Mouse (Mus musculus) embryonic facial prominence, embryonic 11.5 days (tissue): Measurements from ENCODE around the gene Zfp51. TPM values are rescaled to one million over a fixed set of nuclear protein-coding genes. Genes with fewer than 3 reads are reported as not detected.
"Not testable (repeated sequence)": the region's sequence is repeated elsewhere in the genome, so short reads cannot be mapped to it uniquely, and the experiment has no call there.

ENCODE experiments used
- ATAC-seq: fragments of 200-750 bp; cut with Nextera tagmentation; replicated peaks from 2 replicates; pipeline ENCODE4 v1.8.0; 2017; ENCODE audit warnings: low read depth; ENCODE audit not compliant: insufficient number of reproducible peaks, low FRiP score, low TSS enrichment
- DNase-seq: peaks from one replicate; pipeline ENCODE4 v3.0.0-alpha.2; 2015; ENCODE audit warnings: low spot score
- H3K27ac ChIP-seq: fragments of 300-500 bp; sonication (generic); replicated peaks from 2 replicates; pipeline ENCODE4 v1.5.1; 2014; ENCODE audit warnings: mild to moderate bottlenecking, low read depth, low read length, control low read depth
- H3K27me3 ChIP-seq: fragments of 300-500 bp; sonication (generic); 2 replicates; pipeline ENCODE4 v1.6.1; 2014; ENCODE audit warnings: mild to moderate bottlenecking, low read length, moderate library complexity, mixed read lengths; ENCODE audit not compliant: control insufficient read depth, insufficient read depth
- H3K36me3 ChIP-seq: fragments of 300-500 bp; sonication (generic); replicated peaks from 2 replicates; pipeline ENCODE4 v1.6.1; 2014; ENCODE audit warnings: low read depth, mild to moderate bottlenecking, low read length, moderate library complexity, mixed read lengths; ENCODE audit not compliant: control insufficient read depth, insufficient read depth
- H3K4me1 ChIP-seq: fragments of 300-500 bp; sonication (generic); 2 replicates; pipeline ENCODE4 v1.6.1; 2014; ENCODE audit warnings: low read length, mixed read lengths; ENCODE audit not compliant: control insufficient read depth, insufficient read depth
- H3K4me2 ChIP-seq: fragments of 300-500 bp; sonication (generic); 2 replicates; pipeline ENCODE4 v1.6.1; 2014; ENCODE audit warnings: low read depth, mild to moderate bottlenecking, control low read depth, low read length, moderate library complexity
- H3K4me3 ChIP-seq: fragments of 300-500 bp; sonication (generic); 2 replicates; pipeline ENCODE4 v1.5.1; 2014; ENCODE audit warnings: low read depth, low read length, control low read depth
- H3K9ac ChIP-seq: fragments of 300-500 bp; sonication (generic); replicated peaks from 2 replicates; pipeline ENCODE4 v1.6.1; 2014; ENCODE audit warnings: mild to moderate bottlenecking, control low read depth, low read length
- H3K9me3 ChIP-seq: fragments of 300-500 bp; sonication (generic); replicated peaks from 2 replicates; pipeline ENCODE4 v1.6.1; 2016; ENCODE audit warnings: mild to moderate bottlenecking, low read length, inconsistent platforms, mixed read lengths; ENCODE audit not compliant: control insufficient read depth
- WGBS: fragments of 180-500 bp; shearing (Covaris S2); extraction: QIAGEN DNeasy Blood & Tissue Kit; methylation state at CpG from one replicate; pipeline ENCODE4 v1.1.7; 2014; 5-methylcytosine and 5-hydroxymethylcytosine counted together
- polyA plus RNA-seq: library from polyadenylated mRNA; unstranded; fragments of >200 nt; fragmentation: Nextera tagmentation; extraction: Ambion mirVana; gene quantifications from 2 replicates; pipeline ENCODE4 v1.2.1, GENCODE M21; 2014

Gene Zfp51
- polyA plus RNA-seq, 1 experiment from 2014 or later, result 20.2 TPM

- no peaks in the 10 kb centered on the region for H3K36me3 ChIP-seq
- H3K27me3 ChIP-seq, result no peaks in the 10 kb centered on the region
- H3K9ac ChIP-seq, result no peak overlapping the region
- H3K27ac ChIP-seq, result no peak overlapping the region
- ATAC-seq (peak; percentile 65; the same call in 1 of the 2 replicates), DNase-seq (peak; percentile 71)
- no peak overlapping the region for H3K4me3 ChIP-seq
- H3K9me3 ChIP-seq, result no peaks in the 10 kb centered on the region
- H3K4me2 ChIP-seq, result no peak overlapping the region
- 18% methylated on average over 14 of the region's 14 CpGs for WGBS
- H3K4me1 ChIP-seq, result no peaks in the 10 kb centered on the region
Measured at GRCm38 (mm10) chr17:21473362-21474190, 23.4 kb downstream of the Zfp51 start.

- not testable (repeated sequence) for H3K4me1 ChIP-seq, H3K27me3 ChIP-seq, H3K36me3 ChIP-seq, H3K27ac ChIP-seq, H3K9ac ChIP-seq, H3K4me3 ChIP-seq, DNase-seq, H3K9me3 ChIP-seq, H3K4me2 ChIP-seq, ATAC-seq
- 21% methylated on average over 9 of the region's 10 CpGs for WGBS
Measured at GRCm38 (mm10) chr17:21474729-21475128, 24.6 kb downstream of the Zfp51 start.

GRCm38 (mm10) chr17:21475290-21475689 lies 25.1 kb downstream of the Zfp51 start:
- H3K9me3 ChIP-seq, H3K4me1 ChIP-seq, H3K36me3 ChIP-seq, ATAC-seq, H3K27me3 ChIP-seq, DNase-seq, H3K27ac ChIP-seq, H3K4me2 ChIP-seq, H3K4me3 ChIP-seq, H3K9ac ChIP-seq: not testable (repeated sequence)
- 100% methylated on average over 1 of the region's 1 CpGs for WGBS

GRCm38 (mm10) chr17:21476351-21476750 lies 26.2 kb downstream of the Zfp51 start:
- not testable (repeated sequence) for H3K36me3 ChIP-seq, H3K4me1 ChIP-seq, H3K9ac ChIP-seq, H3K4me2 ChIP-seq, H3K9me3 ChIP-seq, H3K4me3 ChIP-seq, DNase-seq, H3K27me3 ChIP-seq, ATAC-seq, H3K27ac ChIP-seq
- WGBS, result 91% methylated on average over 4 of the region's 9 CpGs

GRCm38 (mm10) chr17:21478103-21478777 lies 28.1 kb downstream of the Zfp51 start:
- ATAC-seq, H3K27ac ChIP-seq, H3K4me1 ChIP-seq, H3K4me3 ChIP-seq, DNase-seq, H3K9me3 ChIP-seq, H3K36me3 ChIP-seq, H3K4me2 ChIP-seq, H3K27me3 ChIP-seq, H3K9ac ChIP-seq: not testable (repeated sequence)
- 86% methylated on average over 10 of the region's 10 CpGs for WGBS

GRCm38 (mm10) chr17:21488760-21489499 lies 38.8 kb downstream of the Zfp51 start, which contains the start of gene Zfp53:
TSS of gene Zfp53 (plus strand) at chr17:21488998.
- Histone ChIP-seq H3K27ac (no peak within 1 kb of the TSS), H3K4me1 (no peaks in the 10 kb centered on the region), H3K4me3 (peak within 1 kb of the TSS; percentile 75), H3K4me2 (peak within 1 kb of the TSS; percentile 61), H3K27me3 (no peaks in the 10 kb centered on the region), H3K9me3 (no peaks in the 10 kb centered on the region), H3K9ac (peak within 1 kb of the TSS; percentile 77), H3K36me3 (no peaks in the 10 kb centered on the region)
- 2% methylated on average over 34 of the region's 34 CpGs for WGBS
- ATAC-seq (peak; percentile 100), DNase-seq (peak; percentile 84)

- no peak overlapping the region for H3K27ac ChIP-seq
- no peak for DNase-seq
- no peaks in the 10 kb centered on the region for H3K9me3 ChIP-seq
- peak overlapping the region; percentile 77; the same call in 1 of the 2 replicates for H3K9ac ChIP-seq
- no peaks in the 10 kb centered on the region for H3K4me1 ChIP-seq
- H3K36me3 ChIP-seq, result no peaks in the 10 kb centered on the region
- H3K27me3 ChIP-seq, result no peaks in the 10 kb centered on the region
- peak overlapping the region; percentile 75 for H3K4me3 ChIP-seq
- 24% methylated on average over 8 of the region's 8 CpGs for WGBS
- H3K4me2 ChIP-seq, result peak overlapping the region; percentile 61
- ATAC-seq, result no peak
Measured at GRCm38 (mm10) chr17:21489500-21490001, 39.4 kb downstream of the Zfp51 start.
